Mouse (Mus musculus) C2C12 (cell line): ENCODE measurements at regions not wholly inside any gene's neighbourhood (a gene's known extent, or its start where the extent isn't known, plus 50 kb on each side); places are given as distances from the start of the nearest gene placed in this dataset.

Experiments
- CEBPB ChIP-seq: IDR thresholded peaks from one replicate; pipeline ENCODE4 v1.6.1; 2011; ENCODE audit warnings: low read depth, mild to moderate bottlenecking, control low read depth, moderate library complexity
- CTCF ChIP-seq: IDR thresholded peaks from one replicate; pipeline ENCODE4 v1.5.1; 2011; ENCODE audit not compliant: control insufficient read depth, insufficient read depth, insufficient read length
- FOSL1 ChIP-seq: IDR thresholded peaks from one replicate; pipeline ENCODE4 v1.8.0; 2011; ENCODE audit warnings: mild to moderate bottlenecking, low read length; ENCODE audit not compliant: poor library complexity, insufficient read depth, severe bottlenecking
- MAX ChIP-seq: IDR thresholded peaks from one replicate; pipeline ENCODE4 v1.6.1; 2011; ENCODE audit warnings: mild to moderate bottlenecking, control low read depth
- MYOG ChIP-seq: IDR thresholded peaks from one replicate; pipeline ENCODE4 v1.6.1; 2011; ENCODE audit not compliant: control insufficient read depth, insufficient read length; ENCODE audit errors: extremely low read depth
- USF1 ChIP-seq: IDR thresholded peaks from one replicate; pipeline ENCODE4 v1.6.1; 2011; ENCODE audit warnings: low read depth, mild to moderate bottlenecking, control low read depth, moderate library complexity

GRCm38 (mm10) chr16:87292826-87293225, 61.2 kb upstream of the N6amt1 start:
- no peak for TF ChIP-seq USF1
- TF ChIP-seq CTCF = no peak
- no peak for TF ChIP-seq CEBPB
- TF ChIP-seq MAX = no peak
- TF ChIP-seq MYOG = no peak
- no peak for TF ChIP-seq FOSL1
